Mouse (Mus musculus): ENCODE measurements around the gene Agap2. TPM values are rescaled to one million over a fixed set of nuclear protein-coding genes. Genes with fewer than 3 reads are reported as not detected.
"Not testable (repeated sequence)": the region's sequence is repeated elsewhere in the genome, so short reads cannot be mapped to it uniquely, and the experiment has no call there.

The Agap2 gene
- total RNA-seq, 2 experiments from 2014 or later = 2.1 to 2.8 TPM

GRCm38 (mm10) chr10:127059968-127060916 is 14.8 kb upstream of the Agap2 start, which contains the start of gene March9:
Gene March9 (minus strand): TSS chr10:127060184.
- DNase-seq = peak; percentile 44

- DNase-seq = no peak
Observed at GRCm38 (mm10) chr10:127061085-127061484, 14.0 kb upstream of the Agap2 start.

GRCm38 (mm10) chr10:127061513-127061912 is 13.6 kb upstream of the Agap2 start:
- DNase-seq = no peak

GRCm38 (mm10) chr10:127062101-127062500 is 13.0 kb upstream of the Agap2 start:
- DNase-seq = not testable (repeated sequence)

- DNase-seq = no peak
Observed at GRCm38 (mm10) chr10:127062503-127062902, 12.6 kb upstream of the Agap2 start.

- peak; percentile 99 for DNase-seq
Observed at GRCm38 (mm10) chr10:127063239-127063872, 11.7 kb upstream of the Agap2 start, which contains the start of gene Cdk4. Gene Cdk4 (plus strand): TSS chr10:127063534.

GRCm38 (mm10) chr10:127063913-127064870 is 10.9 kb upstream of the Agap2 start:
- DNase-seq = no peak

GRCm38 (mm10) chr10:127065981-127066380 is 9.1 kb upstream of the Agap2 start:
- DNase-seq = no peak

GRCm38 (mm10) chr10:127066519-127067018 is 8.5 kb upstream of the Agap2 start:
- DNase-seq = no peak

GRCm38 (mm10) chr10:127068360-127069038 is 6.6 kb upstream of the Agap2 start:
- no peak for DNase-seq

- no peak for DNase-seq
Observed at GRCm38 (mm10) chr10:127069281-127070189, 5.5 kb upstream of the Agap2 start.

- DNase-seq = peak; percentile 88
Observed at GRCm38 (mm10) chr10:127070190-127071121, 4.6 kb upstream of the Agap2 start, which contains the start of gene Tspan31. Gene Tspan31 (minus strand): TSS chr10:127070264.

- DNase-seq = no peak
Observed at GRCm38 (mm10) chr10:127071203-127071602, 3.9 kb upstream of the Agap2 start.

- not testable (repeated sequence) for DNase-seq
Observed at GRCm38 (mm10) chr10:127072270-127072669, 2.8 kb upstream of the Agap2 start.

- not testable (repeated sequence) for DNase-seq
Observed at GRCm38 (mm10) chr10:127072969-127073368, 2.1 kb upstream of the Agap2 start.

- DNase-seq = no peak
Observed at GRCm38 (mm10) chr10:127073981-127074380, 1.1 kb upstream of the Agap2 start.

GRCm38 (mm10) chr10:127075651-127076050 is 567 bp downstream of the Agap2 start:
- DNase-seq = no peak

- no peak for DNase-seq
Observed at GRCm38 (mm10) chr10:127076082-127076481, 998 bp downstream of the Agap2 start.

- DNase-seq = no peak
Observed at GRCm38 (mm10) chr10:127077515-127077914, 2.4 kb downstream of the Agap2 start.
